Mouse (Mus musculus) thymus, postnatal 0 days (tissue): ENCODE data around the gene Usp11. TPM values are rescaled to one million over a fixed set of nuclear protein-coding genes. Genes with fewer than 3 reads are reported as not detected.

Experiments used
- polyA plus RNA-seq: library from polyadenylated mRNA; unstranded; fragments of >200 nt; fragmentation: Nextera tagmentation; extraction: Ambion mirVana; gene quantifications from 2 replicates; pipeline ENCODE4 v1.2.1, GENCODE M21; 2015

The Usp11 gene
- polyA plus RNA-seq, 1 experiment from 2014 or later, result 22.5 TPM

Other genes with a start within 250 kb of the Usp11 start
- gene Rgn, start 154.1 kb upstream of the Usp11 start, polyA plus RNA-seq, result 0.37 and 0.38 TPM in 2 replicates
- gene Rbm10, start 86.4 kb upstream of the Usp11 start, polyA plus RNA-seq, result 43.8 and 49.8 TPM in 2 replicates
- gene Ndufb11, start 86.3 kb upstream of the Usp11 start, polyA plus RNA-seq, result 343 and 357 TPM in 2 replicates
- gene Uba1, start 45.6 kb upstream of the Usp11 start, polyA plus RNA-seq, result 135 and 139 TPM in 2 replicates
- 36.0 and 40.2 TPM in 2 replicates for gene Cdk16, start 16.0 kb upstream of the Usp11 start, polyA plus RNA-seq
- 74.8 and 81.8 TPM in 2 replicates for gene Araf, start 93.9 kb downstream of the Usp11 start, polyA plus RNA-seq
- gene Timp1, start 166.3 kb downstream of the Usp11 start, polyA plus RNA-seq, result 7.0 and 7.8 TPM in 2 replicates
- gene Syn1, start 217.1 kb downstream of the Usp11 start, polyA plus RNA-seq, result 0.04 TPM in 1 of 2 replicates, not detected in the other
- gene Cfp, start 227.6 kb downstream of the Usp11 start, polyA plus RNA-seq, result 22.5 and 25.6 TPM in 2 replicates
- 4.6 and 4.8 TPM in 2 replicates for gene Elk1, start 246.7 kb downstream of the Usp11 start, polyA plus RNA-seq